ENCODE assay signal across 9 mouse cellular contexts in genomic region chr7:99664571-99665485, GRCm38 (mm10). TPM values are rescaled to one million over a fixed set of nuclear protein-coding genes. Genes with fewer than 3 reads are reported as not detected.
DNase-seq lines count a peak whose midpoint lies in the region; ATAC-seq and TF ChIP-seq lines count a peak whose summit lies in the region.
"Had no signal": no experiment of that assay in that cellular context is flagged by ENCODE, and none has a peak within 500 bp of the region (broad histone marks: within the 10 kb centered on the region; RNA-seq: fewer than 3 reads in every experiment).

No protein-coding gene starts in this region.

- DNase-seq in heart, adult 11 months: peak; percentile 99
- peak; percentile 26 for DNase-seq in adrenal gland, postnatal 25 days
- peak; percentile 81 for DNase-seq in embryonic facial prominence, embryonic 14.5 days (ENCODE audit: low spot score)
- DNase-seq in kidney, postnatal 4 days: peak; percentile 51 to 63
- DNase-seq in midbrain, embryonic 14.5 days: peak; percentile 37
- no peak for DNase-seq in spleen, adult 18-20 months
- DNase-seq in thymus, adult 2 months: no peak

- no peak for ATAC-seq in heart, embryonic 12.5 days (ENCODE audit: insufficient number of reproducible peaks, low FRiP score)
- peak; percentile 80 for ATAC-seq in embryonic facial prominence, embryonic 14.5 days (ENCODE audit: low read depth)
- no peak for ATAC-seq in midbrain, embryonic 14.5 days (ENCODE audit: low FRiP score, low TSS enrichment)

- no peak for TF ChIP-seq CTCF in thymus, adult 2 months (IDR thresholded peaks at IDR 0.05; ENCODE audit: borderline replicate concordance, control insufficient read depth, extremely low read depth, insufficient read depth, low read length, poor library complexity)

- no peak overlapping the region for H3K4me2 ChIP-seq in heart, embryonic 12.5 days
- no peak overlapping the region for H3K4me2 ChIP-seq in embryonic facial prominence, embryonic 14.5 days (ENCODE audit: low read depth, low read length)
- H3K4me2 ChIP-seq in midbrain, embryonic 14.5 days (ENCODE audit: low read length): no peak overlapping the region
- H3K4me2 ChIP-seq: neural tube, embryonic 12.5 days had no signal

- peaks cover 17% of the 10 kb centered on the region for H3K4me1 ChIP-seq in heart, embryonic 12.5 days (replicated peaks)
- H3K4me1 ChIP-seq in embryonic facial prominence, embryonic 14.5 days (ENCODE audit: control insufficient read depth, insufficient read depth, low read length): no peaks in the 10 kb centered on the region
- H3K4me1 ChIP-seq in midbrain, embryonic 14.5 days (ENCODE audit: control insufficient read depth, insufficient read depth, low read length): no peaks in the 10 kb centered on the region; the same call in 1 of the 2 replicates
- H3K4me1 ChIP-seq in thymus, adult 2 months (replicated peaks; ENCODE audit: control insufficient read depth, insufficient read depth, low read length): no peaks in the 10 kb centered on the region; the same call in 1 of the 2 replicates

- 46% methylated on average over 11 of the region's 11 CpGs for WGBS in heart, embryonic 12.5 days
- 35% methylated on average over 11 of the region's 11 CpGs for WGBS in embryonic facial prominence, embryonic 14.5 days
- 58% methylated on average over 11 of the region's 11 CpGs for WGBS in midbrain, embryonic 14.5 days
- WGBS in thymus, adult 2 months: 83% methylated on average over 11 of the region's 11 CpGs

- peaks cover 15% of the 10 kb centered on the region for H3K27me3 ChIP-seq in heart, embryonic 12.5 days (replicated peaks)
- H3K27me3 ChIP-seq in embryonic facial prominence, embryonic 14.5 days (replicated peaks; ENCODE audit: control insufficient read depth, insufficient read depth, low read length): no peaks in the 10 kb centered on the region; the same call in 1 of the 2 replicates
- no peaks in the 10 kb centered on the region for H3K27me3 ChIP-seq in midbrain, embryonic 14.5 days (ENCODE audit: control insufficient read depth, insufficient read depth, low read length)
- H3K27me3 ChIP-seq in thymus, adult 2 months (ENCODE audit: control insufficient read depth, insufficient read depth, low read length): no peaks in the 10 kb centered on the region
- H3K27me3 ChIP-seq: neural tube, embryonic 12.5 days had no signal

- no peak overlapping the region for H3K4me3 ChIP-seq in heart, embryonic 12.5 days
- H3K4me3 ChIP-seq in embryonic facial prominence, embryonic 14.5 days (ENCODE audit: low read depth, low read length): no peak overlapping the region
- no peak overlapping the region for H3K4me3 ChIP-seq in midbrain, embryonic 14.5 days (replicated peaks; ENCODE audit: low read depth, low read length)
- H3K4me3 ChIP-seq in thymus, adult 2 months (ENCODE audit: control insufficient read depth, insufficient read depth, low read length): no peak overlapping the region
- H3K4me3 ChIP-seq: neural tube, embryonic 12.5 days had no signal

- TF ChIP-seq POLR2A in thymus, adult 2 months (IDR thresholded peaks at IDR 0.05; ENCODE audit: control insufficient read depth, extremely low read depth, insufficient read depth, low read length, poor library complexity): no peak

- no peaks in the 10 kb centered on the region for H3K36me3 ChIP-seq in heart, embryonic 12.5 days
- no peaks in the 10 kb centered on the region for H3K36me3 ChIP-seq in embryonic facial prominence, embryonic 14.5 days (ENCODE audit: control insufficient read depth, insufficient read depth, low read length)
- H3K36me3 ChIP-seq in midbrain, embryonic 14.5 days (ENCODE audit: control insufficient read depth, insufficient read depth, low read length): no peaks in the 10 kb centered on the region
- H3K36me3 ChIP-seq in thymus, adult 2 months (ENCODE audit: control insufficient read depth, insufficient read depth, low read length): no peaks in the 10 kb centered on the region
- H3K36me3 ChIP-seq: neural tube, embryonic 12.5 days had no signal

- H3K27ac ChIP-seq in heart, embryonic 12.5 days (ENCODE audit: poor library complexity, severe bottlenecking): no peak overlapping the region
- peak overlapping the region; percentile 45; the same call in 1 of the 2 replicates for H3K27ac ChIP-seq in embryonic facial prominence, embryonic 14.5 days (replicated peaks; ENCODE audit: low read depth, low read length)
- H3K27ac ChIP-seq in midbrain, embryonic 14.5 days (replicated peaks; ENCODE audit: low read depth, low read length): no peak overlapping the region
- no peak overlapping the region for H3K27ac ChIP-seq in thymus, adult 2 months (ENCODE audit: control insufficient read depth, insufficient read depth, low read length)
- H3K27ac ChIP-seq: neural tube, embryonic 12.5 days had no signal

- no peaks in the 10 kb centered on the region for H3K9me3 ChIP-seq in heart, embryonic 12.5 days (replicated peaks)
- no peaks in the 10 kb centered on the region for H3K9me3 ChIP-seq in embryonic facial prominence, embryonic 14.5 days (ENCODE audit: control insufficient read depth, low read length)
- H3K9me3 ChIP-seq in midbrain, embryonic 14.5 days (ENCODE audit: control insufficient read depth, low read length): no peaks in the 10 kb centered on the region
- H3K9me3 ChIP-seq: neural tube, embryonic 12.5 days had no signal

- H3K9ac ChIP-seq in heart, embryonic 12.5 days: no peak overlapping the region
- no peak overlapping the region for H3K9ac ChIP-seq in embryonic facial prominence, embryonic 14.5 days (ENCODE audit: low read depth, low read length)
- H3K9ac ChIP-seq in midbrain, embryonic 14.5 days (replicated peaks; ENCODE audit: low read length): no peak overlapping the region
- H3K9ac ChIP-seq: neural tube, embryonic 12.5 days had no signal

RNA-seq across cellular contexts. Expression of gene Tpbgl, which starts 37.9 kb away (rescaled TPM):
- 1.3 and 1.5 TPM in 2 replicates for polyA plus RNA-seq in heart, embryonic 12.5 days (2016; fragmentation: Nextera tagmentation; extraction: Ambion mirVana)
- total RNA-seq in adrenal gland, postnatal 25 days (2021): 16.6 and 23.2 TPM in 2 replicates
- 2.0 and 2.5 TPM in 2 replicates for polyA plus RNA-seq in embryonic facial prominence, embryonic 14.5 days (2014; fragmentation: Nextera tagmentation; extraction: Ambion mirVana)
- polyA plus RNA-seq in midbrain, embryonic 14.5 days (2014; fragmentation: Nextera tagmentation; extraction: Ambion mirVana): 1.2 and 1.6 TPM in 2 replicates
- polyA plus RNA-seq in thymus, adult 2 months (2012; rRNA removed): 3.8 and 4.6 TPM in 2 replicates

RNA-seq across cellular contexts. Expression of gene Slco2b1, which starts 46.3 kb away (rescaled TPM):
- polyA plus RNA-seq in heart, embryonic 12.5 days (2016; fragmentation: Nextera tagmentation; extraction: Ambion mirVana): 0.65 and 0.77 TPM in 2 replicates
- total RNA-seq in adrenal gland, postnatal 25 days (2021): 22.9 and 31.9 TPM in 2 replicates
- 3.9 TPM in 2 replicates for polyA plus RNA-seq in embryonic facial prominence, embryonic 14.5 days (2014; fragmentation: Nextera tagmentation; extraction: Ambion mirVana)
- polyA plus RNA-seq in midbrain, embryonic 14.5 days (2014; fragmentation: Nextera tagmentation; extraction: Ambion mirVana): 2.5 and 4.7 TPM in 2 replicates
- polyA plus RNA-seq in thymus, adult 2 months (2012; rRNA removed): 29.8 and 36.1 TPM in 2 replicates

Comparison
In these comparisons a context has a peak if more than half of its experiments do, and no peak if none do; other contexts are left out.
1. DNase-seq: peak in heart, adult 11 months (single experiment), adrenal gland, postnatal 25 days (single experiment), embryonic facial prominence, embryonic 14.5 days (single experiment), kidney, postnatal 4 days (2 of 2) and midbrain, embryonic 14.5 days (single experiment); none in spleen, adult 18-20 months (0 of 2) and thymus, adult 2 months (single experiment).